Mouse (Mus musculus) forebrain, embryonic 12.5 days (tissue): ENCODE measurements around the gene Peg10. TPM values are rescaled to one million over a fixed set of nuclear protein-coding genes. Genes with fewer than 3 reads are reported as not detected.

Source experiments
- ATAC-seq: fragments of 200-750 bp; cut with Nextera tagmentation; 2 replicates; pipeline ENCODE4 v1.8.0; 2017; ENCODE audit warnings: moderate TSS enrichment; ENCODE audit not compliant: low FRiP score
- H3K27ac ChIP-seq: fragments of 300-500 bp; sonication (generic); 2 replicates; pipeline ENCODE4 v1.5.1; 2016; ENCODE audit warnings: mild to moderate bottlenecking
- H3K27me3 ChIP-seq: fragments of 300-500 bp; sonication (generic); 2 replicates; pipeline ENCODE4 v1.6.1; 2016; ENCODE audit warnings: mild to moderate bottlenecking
- H3K36me3 ChIP-seq: fragments of 300-500 bp; sonication (generic); replicated peaks from 2 replicates; pipeline ENCODE4 v1.6.1; 2016; ENCODE audit warnings: mild to moderate bottlenecking
- H3K4me1 ChIP-seq: fragments of 300-500 bp; sonication (generic); 2 replicates; pipeline ENCODE4 v1.6.1; 2016
- H3K4me2 ChIP-seq: fragments of 300-500 bp; sonication (generic); 2 replicates; pipeline ENCODE4 v1.6.1; 2016; ENCODE audit warnings: mild to moderate bottlenecking, moderate library complexity
- H3K4me3 ChIP-seq: fragments of 300-500 bp; sonication (generic); replicated peaks from 2 replicates; pipeline ENCODE4 v1.5.1; 2016; ENCODE audit warnings: mild to moderate bottlenecking
- H3K9ac ChIP-seq: fragments of 300-500 bp; sonication (generic); 2 replicates; pipeline ENCODE4 v1.6.1; 2016; ENCODE audit warnings: mild to moderate bottlenecking
- H3K9me3 ChIP-seq: fragments of 300-500 bp; sonication (generic); 2 replicates; pipeline ENCODE4 v1.6.1; 2016
- WGBS: fragments of 180-500 bp; shearing (Covaris S2); methylation state at CpG from one replicate; pipeline ENCODE4 v1.1.7; 2016; 5-methylcytosine and 5-hydroxymethylcytosine counted together
- polyA plus RNA-seq: library from polyadenylated mRNA; unstranded; fragments of >200 nt; fragmentation: Nextera tagmentation; extraction: Ambion mirVana; gene quantifications from 2 replicates; pipeline ENCODE4 v1.2.1, GENCODE M21; 2016

Peg10 gene
- polyA plus RNA-seq: 9.4 and 12.8 TPM in 2 replicates

DNA sequence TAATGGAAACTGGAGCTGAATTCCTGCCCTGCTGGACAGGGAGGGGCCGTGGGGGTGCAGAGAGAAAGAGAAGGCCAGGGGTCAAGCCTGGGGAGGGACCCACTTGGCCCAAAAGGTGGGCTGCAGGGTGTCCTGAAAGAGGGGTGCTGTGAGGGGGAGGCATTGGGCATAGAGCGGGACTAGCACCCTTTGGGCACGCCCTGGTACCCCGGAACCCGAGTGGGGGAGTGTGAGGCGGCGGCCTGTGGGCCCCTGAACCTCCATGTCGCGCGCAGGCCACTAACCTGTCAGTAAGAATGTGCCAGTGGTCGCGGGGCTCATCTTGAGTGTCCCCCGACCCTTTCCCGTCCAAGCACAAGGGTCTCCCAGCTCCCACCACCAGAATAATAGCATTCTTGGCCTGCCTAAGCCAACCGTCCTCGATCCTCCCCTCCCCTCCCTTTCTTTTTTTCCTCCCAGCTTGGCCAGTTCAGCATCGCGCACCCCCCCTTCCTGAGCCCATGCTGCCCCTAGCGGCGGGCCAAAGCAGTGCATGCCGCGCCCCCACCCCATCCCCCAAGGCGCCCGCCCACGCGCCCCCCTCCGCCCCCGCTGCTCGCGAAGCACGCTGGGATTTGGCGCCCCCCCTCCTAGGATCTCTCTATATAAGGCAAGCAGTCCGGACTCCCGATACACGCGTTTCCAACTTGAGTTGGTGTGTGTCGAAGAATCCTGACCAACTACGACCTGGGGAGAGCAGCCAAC, at the start of gene Peg10, which contains the start of gene Sgce:
TSS of gene Peg10 (plus strand) at position 611 of the 744 bp plus-strand sequence.
TSS of gene Sgce (minus strand) at position 512 of the 744 bp plus-strand sequence.
- H3K4me3 ChIP-seq: peak within 1 kb of the TSS; percentile 50
- H3K27me3 ChIP-seq: 0 out of 2 replicates have a peak, but pooled peaks cover 3% of the 10 kb centered on the region
- peaks cover 10% of the 10 kb centered on the region for H3K4me1 ChIP-seq
- 61% methylated on average over 35 of the region's 38 CpGs for WGBS
- no peaks in the 10 kb centered on the region for H3K36me3 ChIP-seq
- H3K4me2 ChIP-seq: peak within 1 kb of the TSS; percentile 59
- ATAC-seq: peak; percentile 71
- peak within 1 kb of the TSS; percentile 71 for H3K9ac ChIP-seq
- H3K9me3 ChIP-seq: peaks cover 20% of the 10 kb centered on the region
- peak within 1 kb of the TSS; percentile 83 for H3K27ac ChIP-seq

DNA sequence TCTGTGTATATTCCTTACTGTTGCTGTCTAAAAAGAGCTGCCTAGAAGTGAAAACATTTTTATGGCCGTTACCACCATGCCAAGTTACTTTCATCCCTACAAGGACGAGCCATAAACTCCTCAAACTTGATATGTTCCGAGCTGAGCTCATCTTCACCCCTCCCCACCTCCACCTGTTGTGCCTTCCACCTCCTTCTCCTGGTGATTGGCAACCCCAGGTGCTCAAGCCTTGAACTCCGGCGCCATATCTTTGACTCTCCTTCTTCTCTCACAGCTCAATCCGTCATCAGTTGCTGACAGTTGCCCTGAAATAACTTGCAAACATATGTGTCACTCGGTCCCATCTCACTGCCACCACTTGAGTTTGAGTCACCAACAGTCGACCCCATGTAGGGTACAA, 45.5 kb upstream of the Peg10 start:
- no peak for ATAC-seq
- Histone ChIP-seq H3K4me2 (no peak overlapping the region), H3K9ac (no peak overlapping the region), H3K9me3 (no peaks in the 10 kb centered on the region), H3K4me3 (no peak overlapping the region), H3K27me3 (no peaks in the 10 kb centered on the region), H3K4me1 (no peaks in the 10 kb centered on the region; the same call in 1 of the 2 replicates), H3K27ac (no peak overlapping the region), H3K36me3 (peaks cover 12% of the 10 kb centered on the region)
- 94% methylated on average over 8 of the region's 8 CpGs for WGBS

DNA sequence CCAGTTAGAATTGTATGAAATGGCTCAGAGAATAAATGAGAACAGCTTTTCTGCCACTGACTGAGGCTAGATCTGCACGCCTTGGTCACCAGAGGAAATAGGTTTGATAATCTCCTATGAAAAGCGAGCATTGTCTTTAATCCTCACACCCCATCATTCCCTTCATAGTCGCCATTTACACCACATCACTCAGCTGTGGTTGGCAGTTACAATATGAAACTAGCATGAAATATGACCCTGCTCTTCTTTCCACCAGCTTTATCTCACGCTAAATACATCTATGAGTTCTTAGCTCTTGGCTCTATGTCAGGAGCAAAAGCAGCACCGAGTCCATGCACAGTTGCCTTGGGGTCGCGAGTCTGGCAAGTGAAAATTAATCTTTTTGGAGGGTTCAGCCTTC, 43.2 kb upstream of the Peg10 start:
- Histone ChIP-seq H3K4me2 (no peak overlapping the region), H3K9me3 (no peaks in the 10 kb centered on the region), H3K9ac (no peak overlapping the region), H3K4me1 (no peaks in the 10 kb centered on the region; the same call in 1 of the 2 replicates), H3K27ac (no peak overlapping the region), H3K36me3 (peaks cover 12% of the 10 kb centered on the region), H3K27me3 (no peaks in the 10 kb centered on the region), H3K4me3 (no peak overlapping the region)
- 80% methylated on average over 7 of the region's 7 CpGs for WGBS
- no peak for ATAC-seq

DNA sequence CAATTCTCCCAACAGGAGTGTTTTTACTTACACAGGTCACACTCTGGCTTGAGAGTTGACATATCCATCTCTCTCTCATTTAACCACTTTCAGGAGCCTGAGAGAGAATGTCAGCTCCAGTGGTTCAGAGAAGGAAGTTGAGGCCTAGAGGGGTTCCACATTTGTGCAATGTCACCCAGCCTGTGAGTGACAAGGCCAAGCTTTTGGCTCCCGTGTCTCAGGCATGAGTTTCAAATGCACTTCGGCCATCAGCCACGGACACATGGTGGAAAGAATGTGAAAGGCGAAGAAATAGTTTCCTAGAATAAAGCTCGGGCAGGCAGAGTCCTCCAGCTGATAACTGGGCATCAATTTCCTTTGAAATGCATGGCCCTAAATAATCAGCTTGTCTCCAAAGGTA, 40.7 kb upstream of the Peg10 start:
- H3K4me2 ChIP-seq: no peak overlapping the region
- H3K27ac ChIP-seq: no peak overlapping the region
- 85% methylated on average over 5 of the region's 5 CpGs for WGBS
- H3K36me3 ChIP-seq: peaks cover 18% of the 10 kb centered on the region
- ATAC-seq: no peak
- no peaks in the 10 kb centered on the region for H3K9me3 ChIP-seq
- H3K9ac ChIP-seq: no peak overlapping the region
- H3K27me3 ChIP-seq: no peaks in the 10 kb centered on the region
- no peak overlapping the region for H3K4me3 ChIP-seq
- no peaks in the 10 kb centered on the region; the same call in 1 of the 2 replicates for H3K4me1 ChIP-seq

DNA sequence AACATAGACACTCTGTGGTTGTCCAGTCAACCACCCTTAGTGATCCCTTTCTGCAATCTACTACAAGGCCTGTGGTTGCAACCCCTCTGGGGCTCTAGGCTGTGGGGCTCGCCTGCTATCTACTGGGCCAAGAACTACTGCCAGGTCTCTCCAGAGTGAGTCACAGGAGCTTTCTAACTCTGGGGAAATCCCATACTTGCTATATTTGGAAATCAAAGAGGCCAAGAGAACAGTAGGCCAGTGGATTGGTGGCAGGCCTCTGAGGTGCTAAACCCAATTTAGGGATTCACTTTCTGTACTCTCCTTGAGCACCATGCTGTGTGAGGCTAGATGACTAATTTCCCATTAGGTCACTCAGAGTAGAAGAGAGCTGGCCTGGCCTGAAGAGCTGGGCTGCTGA, 38.1 kb upstream of the Peg10 start:
- H3K27ac ChIP-seq: no peak overlapping the region
- 96% methylated on average over 1 of the region's 1 CpGs for WGBS
- no peaks in the 10 kb centered on the region for H3K4me1 ChIP-seq
- H3K27me3 ChIP-seq: no peaks in the 10 kb centered on the region
- H3K4me2 ChIP-seq: no peak overlapping the region
- H3K36me3 ChIP-seq: peaks cover 10% of the 10 kb centered on the region; the same call in 1 of the 2 replicates
- no peak overlapping the region for H3K4me3 ChIP-seq
- H3K9me3 ChIP-seq: no peaks in the 10 kb centered on the region
- ATAC-seq: no peak
- H3K9ac ChIP-seq: no peak overlapping the region

DNA sequence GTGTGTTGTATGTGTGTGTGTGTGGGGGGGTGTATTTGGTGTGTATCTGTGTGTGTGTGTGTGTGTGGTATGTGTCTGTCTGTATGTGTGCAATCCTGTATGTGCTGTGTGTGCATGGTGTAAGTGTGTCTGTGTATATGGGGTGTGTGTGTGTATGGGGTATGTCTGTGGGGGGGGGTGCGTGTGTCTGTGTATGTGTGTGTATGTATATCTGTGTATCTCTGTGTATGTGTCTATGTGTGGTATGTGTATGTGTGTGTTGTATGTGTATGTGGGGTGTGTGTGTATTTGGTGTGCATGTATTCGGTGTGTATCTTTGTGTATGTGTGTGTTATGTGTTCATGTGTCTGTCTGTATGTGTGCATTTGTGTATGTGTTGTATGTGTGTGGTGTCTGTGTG, 30.9 kb upstream of the Peg10 start:
- ATAC-seq: no peak
- Histone ChIP-seq H3K27me3 (no peaks in the 10 kb centered on the region), H3K9me3 (no peaks in the 10 kb centered on the region), H3K4me2 (no peak overlapping the region), H3K36me3 (peaks cover 12% of the 10 kb centered on the region; the same call in 1 of the 2 replicates), H3K9ac (no peak overlapping the region), H3K4me3 (no peak overlapping the region), H3K4me1 (no peaks in the 10 kb centered on the region), H3K27ac (no peak overlapping the region)
- WGBS: 99% methylated on average over 2 of the region's 2 CpGs

DNA sequence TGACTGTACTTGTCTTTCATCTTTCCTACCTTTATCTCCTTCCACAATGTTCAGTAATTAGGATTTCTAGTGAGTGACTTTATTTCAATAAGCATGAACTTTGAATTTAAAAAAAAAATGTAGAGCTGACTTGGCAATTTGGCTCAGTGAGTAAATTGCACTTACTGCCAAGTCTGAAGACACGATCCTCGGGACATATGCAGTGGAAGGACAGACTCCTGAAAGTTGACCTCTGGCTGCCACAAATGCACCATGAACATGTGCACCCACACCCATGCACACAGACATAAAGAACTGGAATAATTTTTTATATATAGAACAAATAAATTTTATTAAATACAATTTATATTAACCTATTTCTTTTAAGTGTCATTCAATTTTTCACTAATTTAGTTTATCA, 29.8 kb upstream of the Peg10 start:
- ATAC-seq: no peak
- no peaks in the 10 kb centered on the region for H3K9me3 ChIP-seq
- no peak overlapping the region for H3K27ac ChIP-seq
- no peak overlapping the region for H3K4me2 ChIP-seq
- H3K9ac ChIP-seq: no peak overlapping the region
- WGBS: 92% methylated on average over 2 of the region's 2 CpGs
- no peaks in the 10 kb centered on the region for H3K27me3 ChIP-seq
- H3K36me3 ChIP-seq: peaks cover 12% of the 10 kb centered on the region; the same call in 1 of the 2 replicates
- no peak overlapping the region for H3K4me3 ChIP-seq
- H3K4me1 ChIP-seq: peaks cover 8% of the 10 kb centered on the region

DNA sequence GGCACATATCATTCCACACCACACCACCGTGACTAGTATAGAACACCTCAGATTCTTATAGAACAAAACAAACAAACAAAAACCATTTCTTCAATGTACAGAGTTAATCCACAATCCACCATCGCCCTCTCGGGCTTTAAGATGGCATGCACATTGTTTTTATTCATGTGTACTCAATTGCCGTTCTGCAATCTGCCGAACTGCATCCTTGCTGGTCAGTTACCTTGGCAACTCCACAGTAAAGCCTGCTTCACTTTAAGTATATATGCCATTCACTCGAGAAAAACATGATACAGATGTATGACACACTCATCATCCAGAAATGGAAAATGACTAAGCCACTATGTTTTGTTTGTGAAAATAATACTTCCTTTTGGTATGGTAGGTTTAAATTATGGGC, 25.0 kb upstream of the Peg10 start:
- Histone ChIP-seq H3K9me3 (no peaks in the 10 kb centered on the region), H3K4me3 (no peak overlapping the region), H3K27ac (no peak overlapping the region), H3K9ac (no peak overlapping the region), H3K4me1 (peaks cover 27% of the 10 kb centered on the region), H3K4me2 (no peak overlapping the region), H3K36me3 (0 out of 2 replicates have a peak, but pooled peaks cover under 1% of the 10 kb centered on the region), H3K27me3 (no peaks in the 10 kb centered on the region)
- no peak for ATAC-seq
- 27% methylated on average over 6 of the region's 6 CpGs for WGBS

DNA sequence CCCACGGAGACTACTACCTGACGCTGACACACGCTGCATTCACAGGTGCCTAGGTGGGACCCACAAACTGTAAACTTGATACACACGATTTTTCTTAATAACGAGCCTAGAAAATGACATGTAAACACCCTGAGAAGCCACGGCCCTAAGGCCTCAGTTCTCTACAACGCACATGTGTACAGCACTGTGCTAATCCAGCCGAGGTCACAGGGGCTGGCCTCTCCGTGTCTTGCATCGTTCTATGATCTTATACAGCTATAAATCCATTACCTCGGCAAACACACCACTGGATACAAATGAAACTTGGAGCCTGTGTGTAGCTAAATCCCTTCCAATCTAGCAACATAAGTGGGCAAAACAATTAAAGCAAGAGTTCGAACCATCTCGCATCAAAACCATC, 24.4 kb upstream of the Peg10 start:
- H3K4me2 ChIP-seq: no peak overlapping the region
- ATAC-seq: no peak
- no peaks in the 10 kb centered on the region for H3K9me3 ChIP-seq
- no peaks in the 10 kb centered on the region for H3K36me3 ChIP-seq
- H3K4me1 ChIP-seq: peaks cover 27% of the 10 kb centered on the region
- no peaks in the 10 kb centered on the region for H3K27me3 ChIP-seq
- H3K4me3 ChIP-seq: no peak overlapping the region
- H3K27ac ChIP-seq: no peak overlapping the region
- H3K9ac ChIP-seq: no peak overlapping the region
- 79% methylated on average over 13 of the region's 13 CpGs for WGBS

DNA sequence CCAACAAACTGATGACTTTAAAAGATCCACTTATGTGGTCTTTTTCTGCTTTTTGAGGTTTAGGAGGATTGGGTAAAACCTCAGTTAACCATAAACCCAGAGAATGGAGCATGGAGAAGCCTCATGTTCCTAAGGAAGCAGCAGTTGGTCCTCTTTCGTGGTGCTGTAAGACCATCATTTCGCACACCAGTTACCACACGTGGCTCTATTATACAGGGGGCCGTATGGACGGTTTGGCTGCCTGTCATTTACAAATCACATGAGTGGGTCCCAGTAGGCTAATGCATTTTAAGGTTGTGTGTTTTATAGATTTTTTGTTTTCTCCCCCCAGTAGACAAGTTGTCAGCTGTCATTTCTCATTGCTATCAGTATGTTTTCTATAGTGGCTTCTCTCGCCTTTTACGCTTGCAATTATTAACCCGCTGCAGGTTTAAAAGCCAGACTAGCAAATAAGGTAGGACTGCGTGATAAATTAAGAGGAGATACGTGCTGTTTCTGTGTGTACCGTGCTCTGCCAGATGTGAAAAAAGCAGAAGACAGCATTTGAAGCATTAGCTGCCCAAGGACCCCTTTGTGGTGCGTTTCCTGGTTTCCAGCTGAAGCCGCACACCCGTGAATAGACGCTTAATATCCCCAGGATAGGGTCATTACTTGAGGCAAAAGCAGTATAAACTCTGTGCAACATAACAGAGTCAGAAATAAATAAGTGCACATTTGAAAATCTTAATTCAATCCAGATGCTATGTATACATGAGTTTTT, 22.9 kb upstream of the Peg10 start:
- Histone ChIP-seq H3K27me3 (no peaks in the 10 kb centered on the region), H3K4me3 (no peak overlapping the region), H3K36me3 (no peaks in the 10 kb centered on the region), H3K9me3 (no peaks in the 10 kb centered on the region), H3K4me1 (peaks cover 27% of the 10 kb centered on the region), H3K27ac (no peak overlapping the region), H3K9ac (no peak overlapping the region), H3K4me2 (no peak overlapping the region)
- 67% methylated on average over 15 of the region's 15 CpGs for WGBS
- ATAC-seq: peak; percentile 67; the same call in 1 of the 2 replicates

DNA sequence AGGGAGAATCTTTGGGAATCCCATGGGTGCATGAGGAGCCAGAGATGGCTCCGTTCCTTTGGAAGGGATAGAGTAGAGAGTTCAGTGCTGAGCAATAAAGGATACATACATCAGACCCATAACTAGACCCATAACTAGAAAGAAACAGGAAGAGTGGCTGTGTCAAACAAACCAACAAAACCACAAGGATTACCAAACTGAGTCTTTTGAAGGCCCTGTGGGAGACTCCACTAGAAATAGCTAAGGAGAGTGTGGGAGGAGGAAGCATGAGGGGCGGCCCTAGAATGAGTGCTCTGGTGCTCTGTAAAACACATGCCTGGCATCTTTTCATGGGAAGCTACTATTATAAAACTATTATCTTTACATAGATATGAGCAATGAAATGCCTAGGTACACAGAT, 18.8 kb upstream of the Peg10 start:
- Histone ChIP-seq H3K9me3 (no peaks in the 10 kb centered on the region), H3K27me3 (no peaks in the 10 kb centered on the region), H3K4me2 (no peak overlapping the region), H3K27ac (no peak overlapping the region), H3K4me3 (no peak overlapping the region), H3K9ac (no peak overlapping the region), H3K4me1 (peaks cover 12% of the 10 kb centered on the region), H3K36me3 (no peaks in the 10 kb centered on the region)
- WGBS: 96% methylated on average over 2 of the region's 2 CpGs
- no peak for ATAC-seq

DNA sequence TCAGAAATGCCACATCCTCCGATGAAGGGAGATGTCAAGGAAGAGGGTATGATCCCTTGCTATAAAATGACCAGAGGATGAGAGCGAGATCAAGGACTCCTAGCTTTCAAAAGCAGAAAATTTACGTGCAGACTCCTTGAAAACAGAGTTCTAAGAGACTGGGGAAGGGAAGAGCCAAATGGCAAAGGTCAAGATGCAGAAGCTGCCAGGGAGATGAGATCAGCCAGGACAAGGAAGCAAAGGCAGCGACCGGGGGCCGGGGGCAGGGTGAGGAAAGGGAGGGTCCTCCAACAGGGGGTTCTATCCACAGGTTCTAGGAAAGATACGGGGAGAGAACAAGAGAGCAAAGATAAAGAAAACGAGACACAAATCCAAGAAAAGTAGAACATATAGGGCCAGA, 15.4 kb upstream of the Peg10 start:
- H3K9ac ChIP-seq: no peak overlapping the region
- no peak overlapping the region for H3K27ac ChIP-seq
- ATAC-seq: no peak
- no peak overlapping the region for H3K4me3 ChIP-seq
- 80% methylated on average over 8 of the region's 8 CpGs for WGBS
- no peaks in the 10 kb centered on the region; the same call in none of the 2 replicates for H3K4me1 ChIP-seq
- no peaks in the 10 kb centered on the region for H3K9me3 ChIP-seq
- H3K36me3 ChIP-seq: no peaks in the 10 kb centered on the region
- H3K27me3 ChIP-seq: peaks cover 4% of the 10 kb centered on the region; the same call in 1 of the 2 replicates
- no peak overlapping the region for H3K4me2 ChIP-seq
